Mouse (Mus musculus): ENCODE results near the gene Pif1. TPM values are rescaled to one million over a fixed set of nuclear protein-coding genes. Genes with fewer than 3 reads are reported as not detected.

The Pif1 gene
- polyA plus RNA-seq, 1 experiment from 2014 or later = 3.2 TPM

DNA sequence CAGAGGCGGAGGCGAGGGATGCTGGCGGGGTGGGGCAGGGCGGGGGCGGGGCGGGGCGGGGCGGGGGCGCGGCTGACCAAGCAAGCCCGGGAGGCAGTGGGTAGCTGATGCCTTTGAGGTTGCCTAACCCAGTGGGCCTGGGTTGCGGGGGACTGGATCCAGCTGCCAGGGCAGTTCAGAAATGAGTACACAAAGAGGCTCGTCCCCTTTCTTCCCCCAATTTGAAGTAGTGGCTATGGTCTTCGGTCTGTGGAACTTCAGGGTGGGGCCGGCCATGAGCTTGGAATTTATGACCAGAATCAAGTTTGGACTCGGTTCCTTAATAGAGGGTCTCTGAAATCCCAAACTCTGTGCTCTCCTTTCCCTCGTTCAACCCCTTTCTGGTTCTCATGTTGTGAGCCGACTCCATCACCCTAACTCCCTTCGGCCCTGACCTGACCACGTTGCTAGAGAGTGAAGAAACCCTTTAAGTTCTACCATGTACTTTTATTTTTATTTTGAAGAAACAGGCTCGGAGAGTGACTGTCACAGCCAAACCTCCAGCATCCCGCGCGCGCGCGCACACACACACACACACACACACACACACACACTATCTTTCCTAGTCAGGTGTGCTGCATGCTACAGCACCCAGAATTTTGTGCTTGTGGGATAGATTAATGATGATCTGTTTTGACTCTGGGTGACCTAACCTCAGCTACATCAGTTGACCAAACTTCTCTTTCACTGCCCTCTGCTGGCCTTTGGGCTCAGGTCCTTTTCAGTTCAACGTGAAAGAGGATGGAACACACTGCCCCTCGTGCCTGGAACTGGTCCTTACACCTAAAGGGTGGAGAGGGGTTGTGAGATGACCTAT lies 6.3 kb upstream of the Pif1 start:
- peak; percentile 77 for ATAC-seq
- peak overlapping the region; percentile 84 for H3K4me2 ChIP-seq (ENCODE audit: low read length)
- H3K4me3 ChIP-seq (ENCODE audit: low read length) = peak overlapping the region; percentile 60
- H3K36me3 ChIP-seq (ENCODE audit: control insufficient read depth, insufficient read depth, low read length) = no peaks in the 10 kb centered on the region
- peak overlapping the region; percentile 66 for H3K27ac ChIP-seq (ENCODE audit: low read depth, low read length)
- no peaks in the 10 kb centered on the region for H3K9me3 ChIP-seq (ENCODE audit: control insufficient read depth, low read length)
- peak overlapping the region; percentile 71 for H3K9ac ChIP-seq (ENCODE audit: low read depth, low read length)
- peaks cover 23% of the 10 kb centered on the region for H3K4me1 ChIP-seq (ENCODE audit: control insufficient read depth, insufficient read depth, low read depth, low read length)
- H3K27me3 ChIP-seq (replicated peaks; ENCODE audit: control insufficient read depth, insufficient read depth, low read length) = no peaks in the 10 kb centered on the region
- WGBS = 6% methylated on average over 25 of the region's 29 CpGs

DNA sequence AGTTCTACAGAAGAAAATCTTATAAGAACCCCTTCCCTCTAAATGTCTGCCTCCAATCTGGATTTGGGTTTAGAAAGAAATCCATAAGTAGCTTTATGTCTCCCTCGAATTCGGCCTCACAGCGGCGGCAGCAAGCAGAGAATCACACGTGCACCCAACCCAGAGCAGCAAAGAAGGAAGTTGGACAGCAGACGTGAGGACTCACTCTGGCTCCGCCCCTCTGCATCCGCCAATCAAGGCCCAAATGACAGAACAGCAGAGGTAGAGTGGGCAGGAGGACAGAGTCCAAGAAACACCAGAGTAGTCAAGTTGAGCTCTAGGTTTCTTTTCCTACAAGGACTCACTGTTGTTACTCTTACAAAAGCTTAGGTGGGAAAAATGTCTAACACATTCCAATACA lies 3.9 kb upstream of the Pif1 start:
- WGBS = 30% methylated on average over 8 of the region's 8 CpGs

DNA sequence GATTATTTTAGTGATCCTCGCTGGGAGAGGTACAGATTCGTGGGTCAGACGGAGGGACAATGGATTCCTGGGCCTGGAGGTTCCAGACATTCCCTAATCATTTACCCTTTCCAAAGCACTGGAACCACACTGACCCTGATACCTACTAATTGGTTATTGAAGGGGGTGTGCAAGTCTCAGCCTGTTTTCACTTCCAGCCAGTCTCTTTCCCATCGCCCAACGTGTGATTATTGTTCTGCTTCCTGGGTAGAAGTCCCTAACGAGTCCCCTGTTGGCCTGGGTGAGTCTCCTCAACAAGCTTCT lies 261 bp downstream of the Pif1 start:
- ATAC-seq = no peak
- Histone ChIP-seq H3K4me3 (ENCODE audit: low read length) (peak overlapping the region; percentile 53), H3K27ac (ENCODE audit: low read depth, low read length) (no peak overlapping the region), H3K9ac (ENCODE audit: low read depth, low read length) (no peak overlapping the region; the same call in 1 of the 2 replicates), H3K9me3 (ENCODE audit: control insufficient read depth, low read length) (no peaks in the 10 kb centered on the region), H3K27me3 (replicated peaks; ENCODE audit: control insufficient read depth, insufficient read depth, low read length) (no peaks in the 10 kb centered on the region), H3K4me1 (ENCODE audit: control insufficient read depth, insufficient read depth, low read depth, low read length) (peaks cover 18% of the 10 kb centered on the region), H3K36me3 (ENCODE audit: control insufficient read depth, insufficient read depth, low read length) (no peaks in the 10 kb centered on the region), H3K4me2 (ENCODE audit: low read length) (peak overlapping the region; percentile 94)
- under 1% methylated on average over 6 of the region's 6 CpGs for WGBS

More for the DNA sequence above, 3.9 kb upstream of the Pif1 start:
- Histone ChIP-seq H3K4me2 (ENCODE audit: low read length) (no peak overlapping the region), H3K36me3 (ENCODE audit: control insufficient read depth, insufficient read depth, low read length) (no peaks in the 10 kb centered on the region), H3K27me3 (replicated peaks; ENCODE audit: control insufficient read depth, insufficient read depth, low read length) (no peaks in the 10 kb centered on the region), H3K27ac (ENCODE audit: low read depth, low read length) (no peak overlapping the region), H3K4me1 (ENCODE audit: control insufficient read depth, insufficient read depth, low read depth, low read length) (peaks cover 28% of the 10 kb centered on the region), H3K9me3 (ENCODE audit: control insufficient read depth, low read length) (no peaks in the 10 kb centered on the region), H3K4me3 (ENCODE audit: low read length) (no peak overlapping the region), H3K9ac (ENCODE audit: low read depth, low read length) (no peak overlapping the region)
- ATAC-seq = no peak

- peaks cover 18% of the 10 kb centered on the region for H3K4me1 ChIP-seq (ENCODE audit: control insufficient read depth, insufficient read depth, low read depth, low read length)
- no peak overlapping the region for H3K27ac ChIP-seq (ENCODE audit: low read depth, low read length)
- no peaks in the 10 kb centered on the region for H3K9me3 ChIP-seq (ENCODE audit: control insufficient read depth, low read length)
- H3K4me2 ChIP-seq (ENCODE audit: low read length) = peak overlapping the region; percentile 94
- H3K4me3 ChIP-seq (ENCODE audit: low read length) = peak overlapping the region; percentile 53
- ATAC-seq = peak; percentile 55; the same call in 1 of the 2 replicates
- no peaks in the 10 kb centered on the region for H3K36me3 ChIP-seq (ENCODE audit: control insufficient read depth, insufficient read depth, low read length)
- under 1% methylated on average over 64 of the region's 64 CpGs for WGBS
- peak overlapping the region; percentile 63 for H3K9ac ChIP-seq (ENCODE audit: low read depth, low read length)
- H3K27me3 ChIP-seq (replicated peaks; ENCODE audit: control insufficient read depth, insufficient read depth, low read length) = no peaks in the 10 kb centered on the region
These were observed 806 bp downstream of the Pif1 start for GRCm38 (mm10) chr9:65587573-65588358.

DNA sequence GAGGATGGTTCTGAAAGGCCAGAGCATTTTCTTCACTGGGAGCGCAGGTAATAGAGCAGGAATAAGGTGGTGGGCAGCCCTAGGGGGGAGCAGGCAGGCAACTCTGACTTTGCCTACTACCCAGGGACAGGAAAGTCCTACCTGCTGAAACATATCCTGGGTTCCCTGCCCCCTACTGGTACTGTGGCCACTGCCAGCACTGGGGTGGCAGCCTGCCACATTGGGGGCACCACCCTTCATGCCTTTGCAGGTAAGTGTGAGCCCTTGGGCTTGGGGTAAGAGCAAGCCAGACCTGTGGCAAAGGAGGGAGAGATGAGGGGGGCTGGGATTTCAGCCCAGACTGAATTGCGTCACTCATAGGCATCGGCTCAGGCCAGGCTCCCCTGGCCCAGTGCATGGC lies 2.1 kb downstream of the Pif1 start:
- Histone ChIP-seq H3K27me3 (replicated peaks; ENCODE audit: control insufficient read depth, insufficient read depth, low read length) (no peaks in the 10 kb centered on the region), H3K4me1 (ENCODE audit: control insufficient read depth, insufficient read depth, low read depth, low read length) (peaks cover 18% of the 10 kb centered on the region), H3K36me3 (ENCODE audit: control insufficient read depth, insufficient read depth, low read length) (no peaks in the 10 kb centered on the region), H3K9ac (ENCODE audit: low read depth, low read length) (no peak overlapping the region), H3K9me3 (ENCODE audit: control insufficient read depth, low read length) (no peaks in the 10 kb centered on the region), H3K4me2 (ENCODE audit: low read length) (peak overlapping the region; percentile 94), H3K27ac (ENCODE audit: low read depth, low read length) (no peak overlapping the region), H3K4me3 (ENCODE audit: low read length) (no peak overlapping the region)
- 88% methylated on average over 3 of the region's 3 CpGs for WGBS
- ATAC-seq = no peak

DNA sequence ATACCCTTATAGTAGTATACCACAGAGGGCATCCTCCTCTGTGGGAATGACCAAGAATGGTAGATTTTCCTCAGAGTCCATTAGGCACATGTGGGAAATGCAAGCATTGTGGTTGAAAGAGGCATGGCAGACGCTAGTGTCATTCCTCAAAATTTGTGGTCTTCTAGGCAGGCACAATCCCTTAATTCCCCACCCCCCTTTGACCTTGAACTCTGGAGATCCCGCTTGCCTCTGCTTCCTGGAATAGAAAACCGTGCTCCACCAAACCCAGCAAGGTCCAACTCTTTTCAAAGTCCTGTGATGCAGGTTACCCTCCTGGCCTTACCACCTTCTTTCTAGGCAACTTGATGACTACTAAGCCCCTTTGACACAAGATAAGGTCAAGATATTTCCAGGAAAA lies 5.8 kb downstream of the Pif1 start:
- Histone ChIP-seq H3K36me3 (ENCODE audit: control insufficient read depth, insufficient read depth, low read length) (no peaks in the 10 kb centered on the region), H3K4me1 (ENCODE audit: control insufficient read depth, insufficient read depth, low read depth, low read length) (peaks cover 8% of the 10 kb centered on the region), H3K27me3 (replicated peaks; ENCODE audit: control insufficient read depth, insufficient read depth, low read length) (no peaks in the 10 kb centered on the region), H3K9me3 (ENCODE audit: control insufficient read depth, low read length) (no peaks in the 10 kb centered on the region), H3K4me2 (ENCODE audit: low read length) (no peak overlapping the region), H3K4me3 (ENCODE audit: low read length) (no peak overlapping the region), H3K9ac (ENCODE audit: low read depth, low read length) (no peak overlapping the region), H3K27ac (ENCODE audit: low read depth, low read length) (no peak overlapping the region)
- WGBS = 95% methylated on average over 3 of the region's 3 CpGs
- no peak for ATAC-seq

DNA sequence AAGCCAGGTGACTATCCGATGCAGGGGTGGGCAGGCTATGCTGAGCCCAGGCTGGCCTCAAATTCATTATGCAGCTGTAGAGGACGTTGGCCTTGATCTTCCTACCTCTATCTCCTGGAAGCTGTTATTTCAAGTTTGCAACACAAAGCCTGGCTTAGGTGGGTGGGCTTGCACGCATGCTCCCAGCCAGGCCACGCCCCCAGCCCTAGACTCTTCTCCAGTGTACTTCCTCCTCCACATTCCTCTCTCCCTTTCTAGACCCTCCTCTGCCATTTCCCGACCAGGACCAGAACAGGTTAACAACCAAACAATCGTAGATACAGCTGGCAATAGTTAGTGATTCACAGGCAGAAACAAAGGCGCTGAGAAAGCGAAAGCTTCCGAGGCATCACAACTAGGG lies 6.6 kb downstream of the Pif1 start:
- no peaks in the 10 kb centered on the region for H3K27me3 ChIP-seq (replicated peaks; ENCODE audit: control insufficient read depth, insufficient read depth, low read length)
- H3K27ac ChIP-seq (ENCODE audit: low read depth, low read length) = no peak overlapping the region
- H3K36me3 ChIP-seq (ENCODE audit: control insufficient read depth, insufficient read depth, low read length) = no peaks in the 10 kb centered on the region
- H3K4me1 ChIP-seq (ENCODE audit: control insufficient read depth, insufficient read depth, low read depth, low read length) = peaks cover 6% of the 10 kb centered on the region; the same call in 1 of the 2 replicates
- H3K4me3 ChIP-seq (ENCODE audit: low read length) = no peak overlapping the region
- WGBS = 82% methylated on average over 9 of the region's 9 CpGs
- no peak overlapping the region for H3K4me2 ChIP-seq (ENCODE audit: low read length)
- no peak for ATAC-seq
- no peak overlapping the region for H3K9ac ChIP-seq (ENCODE audit: low read depth, low read length)
- no peaks in the 10 kb centered on the region for H3K9me3 ChIP-seq (ENCODE audit: control insufficient read depth, low read length)

DNA sequence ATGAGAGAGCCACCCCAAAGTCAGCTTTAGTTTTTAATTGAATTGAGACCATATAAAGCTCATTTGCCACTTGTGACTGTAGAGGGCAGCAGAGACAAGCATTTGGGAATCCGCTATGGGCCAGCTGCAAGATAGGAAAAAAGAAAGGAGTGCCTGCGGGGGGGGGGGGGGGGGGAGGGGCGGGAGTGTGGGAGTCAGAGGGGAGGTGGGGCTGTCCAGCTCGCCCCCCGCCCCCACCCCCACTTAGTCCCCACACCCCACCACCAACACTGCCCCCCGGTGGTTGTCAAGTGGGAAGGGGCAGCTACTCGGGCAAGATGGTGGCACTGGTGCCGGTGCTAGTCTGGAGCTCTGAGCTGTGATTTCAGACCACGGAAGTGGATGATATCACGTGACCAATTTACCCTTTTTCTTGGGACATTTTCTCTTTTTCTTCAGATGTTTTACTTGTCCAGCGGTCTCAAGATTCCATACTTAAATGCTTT lies 11.8 kb downstream of the Pif1 start:
- Histone ChIP-seq H3K36me3 (ENCODE audit: control insufficient read depth, insufficient read depth, low read length) (no peaks in the 10 kb centered on the region), H3K4me2 (ENCODE audit: low read length) (peak overlapping the region; percentile 36), H3K9me3 (ENCODE audit: control insufficient read depth, low read length) (no peaks in the 10 kb centered on the region), H3K27me3 (replicated peaks; ENCODE audit: control insufficient read depth, insufficient read depth, low read length) (no peaks in the 10 kb centered on the region), H3K4me1 (ENCODE audit: control insufficient read depth, insufficient read depth, low read depth, low read length) (no peaks in the 10 kb centered on the region), H3K9ac (ENCODE audit: low read depth, low read length) (no peak overlapping the region), H3K27ac (ENCODE audit: low read depth, low read length) (no peak overlapping the region), H3K4me3 (ENCODE audit: low read length) (no peak overlapping the region)
- WGBS = 50% methylated on average over 6 of the region's 11 CpGs
- ATAC-seq = no peak

DNA sequence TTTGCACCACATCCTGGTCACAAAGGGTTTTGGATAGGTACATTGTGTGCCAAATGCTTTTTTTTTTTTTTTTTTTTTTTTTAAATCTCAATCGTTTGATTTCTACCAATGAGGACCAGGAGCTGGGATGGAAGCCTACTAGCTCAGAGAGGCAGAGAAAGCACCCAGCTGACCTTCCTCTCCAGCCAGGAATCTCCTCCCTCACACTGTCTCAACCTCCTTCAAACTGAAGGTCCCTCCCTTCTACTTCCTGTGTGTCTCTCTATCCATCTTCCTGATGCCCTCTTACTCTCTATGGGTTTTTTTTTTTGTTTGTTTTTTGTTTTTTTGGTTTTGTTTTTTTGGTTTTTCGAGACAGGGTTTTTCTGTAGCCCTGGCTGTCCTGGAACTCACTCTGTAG lies 14.0 kb downstream of the Pif1 start:
- Histone ChIP-seq H3K4me3 (ENCODE audit: low read length) (no peak overlapping the region), H3K36me3 (ENCODE audit: control insufficient read depth, insufficient read depth, low read length) (no peaks in the 10 kb centered on the region), H3K4me1 (ENCODE audit: control insufficient read depth, insufficient read depth, low read depth, low read length) (no peaks in the 10 kb centered on the region; the same call in 1 of the 2 replicates), H3K9me3 (ENCODE audit: control insufficient read depth, low read length) (no peaks in the 10 kb centered on the region), H3K9ac (ENCODE audit: low read depth, low read length) (no peak overlapping the region), H3K27ac (ENCODE audit: low read depth, low read length) (no peak overlapping the region), H3K4me2 (ENCODE audit: low read length) (no peak overlapping the region), H3K27me3 (replicated peaks; ENCODE audit: control insufficient read depth, insufficient read depth, low read length) (no peaks in the 10 kb centered on the region)
- ATAC-seq = no peak
- WGBS = 71% methylated on average over 2 of the region's 2 CpGs

Data from hindbrain, embryonic 16.5 days (tissue).